In genomic region chr3:52211303-52211695, GRCm38 (mm10) we compare ENCODE assay signal across 10 mouse cellular contexts. TPM values are rescaled to one million over a fixed set of nuclear protein-coding genes. Genes with fewer than 3 reads are reported as not detected.
DNase-seq lines count a peak whose midpoint lies in the region; ATAC-seq and TF ChIP-seq lines count a peak whose summit lies in the region.
"Had no signal": no experiment of that assay in that cellular context is flagged by ENCODE, and none has a peak within 500 bp of the region (broad histone marks: within the 10 kb centered on the region; RNA-seq: fewer than 3 reads in every experiment).

No protein-coding gene starts in this region.

- H3K36me3 ChIP-seq in lung, postnatal 0 days (ENCODE audit: insufficient read depth, low read length), result no peaks in the 10 kb centered on the region
- no peaks in the 10 kb centered on the region for H3K36me3 ChIP-seq in intestine, postnatal 0 days (ENCODE audit: control insufficient read depth, insufficient read depth)
- H3K36me3 ChIP-seq in stomach, embryonic 16.5 days (ENCODE audit: control insufficient read depth, insufficient read depth, low read length), result no peaks in the 10 kb centered on the region
- H3K36me3 ChIP-seq in thymus, adult 2 months (ENCODE audit: control insufficient read depth, insufficient read depth, low read length), result no peaks in the 10 kb centered on the region

- TF ChIP-seq CTCF in lung, postnatal 0 days (IDR thresholded peaks at IDR 0.05), result no peak
- no peak for TF ChIP-seq CTCF in intestine, postnatal 0 days (IDR thresholded peaks at IDR 0.05; ENCODE audit: low read depth)
- no peak for TF ChIP-seq CTCF in thymus, adult 2 months (IDR thresholded peaks at IDR 0.05; ENCODE audit: borderline replicate concordance, control insufficient read depth, extremely low read depth, insufficient read depth, low read length, poor library complexity)

- TF ChIP-seq EP300 in lung, postnatal 0 days (IDR thresholded peaks at IDR 0.05), result no peak

- H3K4me1 ChIP-seq in lung, postnatal 0 days (ENCODE audit: insufficient read depth, low read depth, low read length), result no peaks in the 10 kb centered on the region
- no peaks in the 10 kb centered on the region for H3K4me1 ChIP-seq in intestine, postnatal 0 days (replicated peaks; ENCODE audit: control insufficient read depth, insufficient read depth, low read length)
- no peaks in the 10 kb centered on the region; the same call in 1 of the 2 replicates for H3K4me1 ChIP-seq in stomach, embryonic 16.5 days (ENCODE audit: control insufficient read depth, insufficient read depth, low read length)
- H3K4me1 ChIP-seq in thymus, adult 2 months (replicated peaks; ENCODE audit: control insufficient read depth, insufficient read depth, low read length), result no peaks in the 10 kb centered on the region

- peak; percentile 31 for DNase-seq in heart, adult 11 months
- DNase-seq in heart, adult 8-10 months (ENCODE audit: low spot score), result no peak
- DNase-seq in lung, postnatal 0 days (ENCODE audit: low spot score), result no peak
- DNase-seq in lung, postnatal 25 days (ENCODE audit: low spot score), result no peak
- DNase-seq in thymus, adult 2 months, result no peak
- DNase-seq: gastrocnemius, postnatal 25 days had no signal

- no peaks in the 10 kb centered on the region for H3K9me3 ChIP-seq in lung, postnatal 0 days (ENCODE audit: low read length)
- no peaks in the 10 kb centered on the region for H3K9me3 ChIP-seq in intestine, postnatal 0 days (ENCODE audit: control insufficient read depth)
- H3K9me3 ChIP-seq in stomach, embryonic 16.5 days (replicated peaks; ENCODE audit: control insufficient read depth, low read length), result no peaks in the 10 kb centered on the region

- no peak overlapping the region for H3K4me3 ChIP-seq in lung, postnatal 0 days (ENCODE audit: low read depth, low read length)
- no peak overlapping the region for H3K4me3 ChIP-seq in intestine, postnatal 0 days (ENCODE audit: low read depth, low read length)
- H3K4me3 ChIP-seq in stomach, embryonic 16.5 days (replicated peaks; ENCODE audit: low read length), result no peak overlapping the region
- no peak overlapping the region for H3K4me3 ChIP-seq in thymus, adult 2 months (ENCODE audit: control insufficient read depth, insufficient read depth, low read length)

- no peak for ATAC-seq in lung, postnatal 0 days
- ATAC-seq in intestine, postnatal 0 days, result no peak
- ATAC-seq in stomach, embryonic 16.5 days (ENCODE audit: insufficient read depth, low FRiP score), result no peak
- no peak for ATAC-seq in granulocyte monocyte progenitor cell, adult 5-6 weeks (replicated peaks; ENCODE audit: poor library complexity, severe bottlenecking)
- ATAC-seq: Patski had no signal

- H3K27ac ChIP-seq in lung, postnatal 0 days (ENCODE audit: low read length), result no peak overlapping the region
- no peak overlapping the region for H3K27ac ChIP-seq in intestine, postnatal 0 days (ENCODE audit: low read depth, low read length)
- H3K27ac ChIP-seq in stomach, embryonic 16.5 days (ENCODE audit: low read length), result no peak overlapping the region
- no peak overlapping the region for H3K27ac ChIP-seq in thymus, adult 2 months (ENCODE audit: control insufficient read depth, insufficient read depth, low read length)

- 28% methylated on average over 5 of the region's 6 CpGs for WGBS in lung, postnatal 0 days
- 28% methylated on average over 6 of the region's 6 CpGs for WGBS in intestine, postnatal 0 days
- WGBS in stomach, embryonic 16.5 days, result 28% methylated on average over 6 of the region's 6 CpGs
- WGBS in thymus, adult 2 months, result 55% methylated on average over 6 of the region's 6 CpGs

- TF ChIP-seq POLR2A in thymus, adult 2 months (IDR thresholded peaks at IDR 0.05; ENCODE audit: control insufficient read depth, extremely low read depth, insufficient read depth, low read length, poor library complexity), result no peak

- H3K4me2 ChIP-seq in lung, postnatal 0 days (replicated peaks; ENCODE audit: low read depth, low read length), result peak overlapping the region; percentile 33
- H3K4me2 ChIP-seq in intestine, postnatal 0 days (replicated peaks; ENCODE audit: low read depth), result peak overlapping the region; percentile 40; the same call in 1 of the 2 replicates
- H3K4me2 ChIP-seq in stomach, embryonic 16.5 days (ENCODE audit: low read depth, low read length), result peak overlapping the region; percentile 49

- H3K27me3 ChIP-seq in lung, postnatal 0 days (replicated peaks; ENCODE audit: insufficient read depth, low read length), result no peaks in the 10 kb centered on the region
- H3K27me3 ChIP-seq in intestine, postnatal 0 days (replicated peaks; ENCODE audit: control insufficient read depth, insufficient read depth, low read length), result no peaks in the 10 kb centered on the region
- no peaks in the 10 kb centered on the region for H3K27me3 ChIP-seq in stomach, embryonic 16.5 days (ENCODE audit: control insufficient read depth, insufficient read depth, low read length)
- no peaks in the 10 kb centered on the region for H3K27me3 ChIP-seq in thymus, adult 2 months (ENCODE audit: control insufficient read depth, insufficient read depth, low read length)

- no peak overlapping the region for H3K9ac ChIP-seq in lung, postnatal 0 days (replicated peaks; ENCODE audit: low read depth)
- H3K9ac ChIP-seq in intestine, postnatal 0 days (ENCODE audit: low read depth, low read length), result no peak overlapping the region
- no peak overlapping the region for H3K9ac ChIP-seq in stomach, embryonic 16.5 days (ENCODE audit: low read length)

RNA-seq across cellular contexts. Expression of gene Foxo1, which starts 56.8 kb away (rescaled TPM):
- total RNA-seq in heart, adult 8-10 months (2022), result 10 to 100 TPM in 3 of 4 experiments, 1 to 10 TPM in 1; 9.4 to 11.7 (median 10.8) TPM
- polyA plus RNA-seq in lung, postnatal 0 days (2015; fragmentation: Nextera tagmentation; extraction: Ambion mirVana), result 6.8 and 7.6 TPM in 2 replicates
- 4.4 and 4.6 TPM in 2 replicates for polyA plus RNA-seq in intestine, postnatal 0 days (2015; fragmentation: Nextera tagmentation; extraction: Ambion mirVana)
- polyA plus RNA-seq in stomach, embryonic 16.5 days (2015; fragmentation: Nextera tagmentation; extraction: Ambion mirVana), result 4.4 and 5.1 TPM in 2 replicates
- total RNA-seq in granulocyte monocyte progenitor cell, adult 5-6 weeks (2014; fragmentation: Nextera tagmentation), result 1.8 and 2.6 TPM in 2 replicates
- total RNA-seq in granulocyte monocyte progenitor cell, adult 5-6 weeks (2017), result 0.39 and 0.46 TPM in 2 replicates
- polyA plus RNA-seq in thymus, adult 2 months (2012; rRNA removed), result 20.9 and 30.6 TPM in 2 replicates
